Mouse (Mus musculus) liver, embryonic 14.5 days (tissue): ENCODE results near the gene Tenm2.

Experiments
- CTCF ChIP-seq: IDR thresholded peaks from 2 replicates; pipeline ENCODE4 v1.5.1; 2016; ENCODE audit warnings: antibody characterized with exemption, low read depth, control low read depth
- EP300 ChIP-seq: IDR thresholded peaks from 2 replicates; pipeline ENCODE4 v1.6.1; 2016; ENCODE audit warnings: antibody characterized with exemption, low read depth

- TF ChIP-seq CTCF (no peak), EP300 (no peak)
Measured at GRCm38 (mm10) chr11:36194348-36194747, 1041.4 kb downstream of the Tenm2 start.
